Mouse (Mus musculus) midbrain, postnatal 0 days (tissue): ENCODE data around the gene Gpi1. TPM values are rescaled to one million over a fixed set of nuclear protein-coding genes. Genes with fewer than 3 reads are reported as not detected.
A peak's percentile ranks its signal among the peaks of the same experiment; 100 is the strongest.

Experiments
- ATAC-seq: fragments of 200-750 bp; cut with Nextera tagmentation; 2 replicates; pipeline ENCODE4 v1.8.0; 2017; ENCODE audit warnings: moderate number of reproducible peaks, mild to moderate bottlenecking, moderate TSS enrichment, moderate library complexity; ENCODE audit not compliant: low FRiP score
- DNase-seq: peaks from one replicate; pipeline ENCODE4 v3.0.0-alpha.2; 2015; ENCODE audit warnings: low spot score
- H3K27ac ChIP-seq: fragments of 300-500 bp; sonication (generic); 2 replicates; pipeline ENCODE4 v1.5.1; 2014; ENCODE audit warnings: low read depth, mild to moderate bottlenecking, low read length, mixed read lengths
- H3K27me3 ChIP-seq: fragments of 300-500 bp; sonication (generic); 2 replicates; pipeline ENCODE4 v1.6.1; 2014; ENCODE audit warnings: low read length, control low read depth, mixed read lengths; ENCODE audit not compliant: insufficient read depth
- H3K36me3 ChIP-seq: fragments of 300-500 bp; sonication (generic); 2 replicates; pipeline ENCODE4 v1.6.1; 2014; ENCODE audit warnings: low read length, control low read depth, mixed read lengths; ENCODE audit not compliant: insufficient read depth
- H3K4me1 ChIP-seq: fragments of 300-500 bp; sonication (generic); 2 replicates; pipeline ENCODE4 v1.6.1; 2014; ENCODE audit warnings: mild to moderate bottlenecking, control low read depth, antibody characterized with exemption, low read length, mixed read lengths; ENCODE audit not compliant: insufficient read depth
- H3K4me2 ChIP-seq: fragments of 300-500 bp; sonication (generic); 2 replicates; pipeline ENCODE4 v1.6.1; 2014; ENCODE audit warnings: low read depth, mild to moderate bottlenecking, low read length, mixed read lengths; ENCODE audit not compliant: poor library complexity, severe bottlenecking
- H3K4me3 ChIP-seq: fragments of 300-500 bp; sonication (generic); 2 replicates; pipeline ENCODE4 v1.5.1; 2014; ENCODE audit warnings: low read depth, mild to moderate bottlenecking, low read length, moderate library complexity
- H3K9ac ChIP-seq: fragments of 300-500 bp; sonication (generic); replicated peaks from 2 replicates; pipeline ENCODE4 v1.6.1; 2014; ENCODE audit warnings: mild to moderate bottlenecking, low read length, moderate library complexity, mixed read lengths; ENCODE audit not compliant: poor library complexity, severe bottlenecking
- H3K9me3 ChIP-seq: fragments of 300-500 bp; sonication (generic); 2 replicates; pipeline ENCODE4 v1.6.1; 2016; ENCODE audit warnings: low read length, control low read depth
- CTCF ChIP-seq: IDR thresholded peaks from 2 replicates; pipeline ENCODE4 v1.5.1; 2016; ENCODE audit warnings: antibody characterized with exemption, mild to moderate bottlenecking
- WGBS: fragments of 180-500 bp; shearing (Covaris S2); extraction: QIAGEN DNeasy Blood & Tissue Kit; methylation state at CpG from one replicate; pipeline ENCODE4 v1.1.7; 2014; 5-methylcytosine and 5-hydroxymethylcytosine counted together
- polyA plus RNA-seq: library from polyadenylated mRNA; unstranded; fragments of >200 nt; fragmentation: Nextera tagmentation; extraction: Ambion mirVana; gene quantifications from 2 replicates; pipeline ENCODE4 v1.2.1, GENCODE M21; 2015
- total RNA-seq: library from RNA; depleted of rRNA; stranded (reverse); fragments of >200 nt; gene quantifications from 2 replicates; pipeline ENCODE4 v1.2.3, GENCODE M21; 2014

Gpi1 gene
- total and polyA plus RNA-seq, 2 experiments from 2014 or later = 325 to 357 TPM

DNA sequence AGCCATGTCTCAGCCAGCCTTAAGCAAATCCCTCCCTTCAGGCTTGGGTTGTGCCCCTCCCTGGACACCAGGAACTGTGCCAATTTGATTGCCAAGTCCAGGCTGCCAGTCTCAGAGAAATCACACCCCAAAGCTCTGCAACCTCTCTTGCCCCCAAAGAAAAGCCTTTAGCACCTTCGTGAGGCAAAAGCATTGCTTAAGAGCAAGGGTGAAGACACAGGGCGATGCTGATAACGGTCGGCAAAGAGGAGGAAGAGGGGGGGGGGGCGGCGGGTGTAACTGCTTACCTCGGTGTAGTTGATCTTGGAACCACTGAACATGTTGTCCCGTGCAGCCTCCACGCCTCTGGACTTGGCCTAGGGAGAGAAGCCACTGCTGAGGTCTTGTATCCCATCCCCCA lies 1.5 kb downstream of the Gpi1 start:
- Histone ChIP-seq H3K4me2 (peak overlapping the region; percentile 84), H3K4me3 (peak overlapping the region; percentile 72), H3K9me3 (no peaks in the 10 kb centered on the region), H3K36me3 (peaks cover 25% of the 10 kb centered on the region), H3K9ac (0 out of 2 replicates have a peak overlapping the region, but pooled peaks have one; percentile 70), H3K27ac (no peak overlapping the region), H3K27me3 (no peaks in the 10 kb centered on the region), H3K4me1 (peaks cover 9% of the 10 kb centered on the region; the same call in 1 of the 2 replicates)
- DNase-seq = no peak
- no peak for TF ChIP-seq CTCF
- no peak for ATAC-seq
- 63% methylated on average over 9 of the region's 9 CpGs for WGBS

- no peak overlapping the region for H3K4me2 ChIP-seq
- H3K4me3 ChIP-seq = no peak overlapping the region
- DNase-seq (no peak), ATAC-seq (no peak)
- no peak overlapping the region for H3K9ac ChIP-seq
- peak; percentile 15; the same call in 1 of the 2 replicates for TF ChIP-seq CTCF
- no peaks in the 10 kb centered on the region for H3K27me3 ChIP-seq
- H3K36me3 ChIP-seq = peaks cover 37% of the 10 kb centered on the region
- WGBS = 90% methylated on average over 12 of the region's 12 CpGs
- no peak overlapping the region for H3K27ac ChIP-seq
- H3K9me3 ChIP-seq = no peaks in the 10 kb centered on the region
- peaks cover 9% of the 10 kb centered on the region; the same call in 1 of the 2 replicates for H3K4me1 ChIP-seq
Observed at GRCm38 (mm10) chr7:34226846-34227245, 3.3 kb downstream of the Gpi1 start.

DNA sequence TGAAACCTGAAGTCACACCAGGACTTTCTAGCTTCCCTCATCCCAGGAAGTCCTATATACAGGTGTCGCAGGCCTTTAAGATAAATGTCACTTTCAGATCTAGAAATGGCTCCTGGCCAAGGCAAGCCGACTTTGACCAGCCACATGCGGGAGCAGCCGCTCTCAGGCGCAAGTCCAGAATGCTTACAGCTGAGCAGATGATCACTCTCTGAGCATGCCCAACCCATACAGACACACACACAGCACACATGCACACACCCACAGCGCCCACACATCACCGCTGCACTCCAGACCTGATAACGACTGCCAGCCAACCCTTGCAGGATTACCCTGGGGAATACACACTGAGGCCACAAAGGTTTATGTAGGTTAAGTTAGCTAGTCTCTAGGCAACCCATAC lies 4.0 kb downstream of the Gpi1 start:
- no peak for ATAC-seq
- 81% methylated on average over 8 of the region's 8 CpGs for WGBS
- no peak overlapping the region for H3K9ac ChIP-seq

DNA sequence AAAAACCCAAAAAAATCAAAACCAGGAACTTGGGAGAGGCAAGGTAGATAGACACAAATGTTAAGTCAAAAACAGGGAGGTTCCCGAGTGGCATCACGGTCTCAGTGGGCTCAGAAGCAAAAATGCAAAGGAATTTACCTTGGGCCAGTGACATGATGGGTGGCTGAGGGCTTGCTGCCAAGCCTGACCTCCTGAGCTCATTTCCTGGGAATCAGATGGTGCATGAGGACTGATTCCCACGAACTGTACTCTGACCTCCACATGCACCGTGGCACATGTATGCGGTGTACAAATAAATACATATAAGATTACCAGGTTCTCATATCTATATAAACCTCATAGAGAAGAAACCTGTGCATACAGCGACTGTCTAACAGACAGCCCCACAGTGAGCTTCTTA lies 5.8 kb downstream of the Gpi1 start:
- DNase-seq = no peak
- no peak overlapping the region for H3K9ac ChIP-seq
- no peaks in the 10 kb centered on the region for H3K27me3 ChIP-seq
- H3K27ac ChIP-seq = no peak overlapping the region
- H3K36me3 ChIP-seq = peaks cover 54% of the 10 kb centered on the region
- H3K9me3 ChIP-seq = no peaks in the 10 kb centered on the region
- peaks cover 7% of the 10 kb centered on the region; the same call in 1 of the 2 replicates for H3K4me1 ChIP-seq
- ATAC-seq = no peak
- no peak for TF ChIP-seq CTCF
- 96% methylated on average over 6 of the region's 6 CpGs for WGBS
- H3K4me2 ChIP-seq = no peak overlapping the region
- H3K4me3 ChIP-seq = no peak overlapping the region

More for the DNA sequence above, 4.0 kb downstream of the Gpi1 start:
- Histone ChIP-seq H3K4me2 (no peak overlapping the region), H3K4me3 (no peak overlapping the region), H3K36me3 (peaks cover 45% of the 10 kb centered on the region), H3K27ac (no peak overlapping the region), H3K4me1 (peaks cover 9% of the 10 kb centered on the region; the same call in 1 of the 2 replicates), H3K27me3 (no peaks in the 10 kb centered on the region), H3K9me3 (no peaks in the 10 kb centered on the region)
- DNase-seq = no peak
- no peak for TF ChIP-seq CTCF

- no peaks in the 10 kb centered on the region for H3K4me1 ChIP-seq
- H3K4me3 ChIP-seq = no peak overlapping the region
- no peaks in the 10 kb centered on the region for H3K27me3 ChIP-seq
- no peak overlapping the region for H3K27ac ChIP-seq
- no peak for DNase-seq
- no peak overlapping the region for H3K4me2 ChIP-seq
- ATAC-seq = no peak
- H3K9me3 ChIP-seq = no peaks in the 10 kb centered on the region
- TF ChIP-seq CTCF = peak; percentile 15; the same call in 1 of the 2 replicates
- H3K9ac ChIP-seq = no peak overlapping the region
- H3K36me3 ChIP-seq = peaks cover 67% of the 10 kb centered on the region
- WGBS = 94% methylated on average over 10 of the region's 10 CpGs
Observed at GRCm38 (mm10) chr7:34222340-34222739, 7.8 kb downstream of the Gpi1 start.

DNA sequence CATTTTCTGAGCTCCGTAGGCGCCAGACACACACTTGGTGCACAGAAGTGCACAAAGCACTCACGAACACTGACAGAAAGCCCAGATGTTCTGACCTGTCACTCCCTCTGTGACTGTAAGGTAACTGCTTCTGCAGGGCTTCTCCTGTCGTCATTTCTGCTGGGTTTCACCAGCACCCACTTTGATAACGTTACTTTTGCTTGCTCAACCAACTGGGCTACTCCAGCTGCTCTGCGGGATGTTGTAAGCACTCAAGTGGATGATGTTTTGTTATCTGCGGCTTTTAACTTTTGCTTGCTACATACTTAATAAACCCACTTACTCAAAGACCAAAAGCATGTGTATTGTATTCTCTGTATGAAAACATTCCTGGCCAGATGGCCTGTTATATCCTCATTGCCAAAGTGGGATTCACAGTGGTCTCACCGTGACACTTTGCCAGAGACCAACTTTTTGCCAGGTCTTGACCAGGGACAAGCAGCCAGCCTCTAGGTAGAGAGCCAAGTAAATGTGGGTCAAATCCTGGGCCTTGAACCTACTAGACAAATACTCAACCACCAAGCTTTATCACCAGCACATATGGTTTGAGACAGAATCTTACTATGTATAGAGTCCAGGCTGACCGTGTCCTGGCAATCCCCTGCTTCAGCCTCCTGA lies 8.4 kb downstream of the Gpi1 start:
- Histone ChIP-seq H3K4me1 (no peaks in the 10 kb centered on the region), H3K36me3 (peaks cover 63% of the 10 kb centered on the region), H3K27ac (no peak overlapping the region), H3K9me3 (no peaks in the 10 kb centered on the region), H3K9ac (no peak overlapping the region), H3K27me3 (no peaks in the 10 kb centered on the region), H3K4me2 (no peak overlapping the region), H3K4me3 (no peak overlapping the region)
- TF ChIP-seq CTCF = no peak
- 92% methylated on average over 9 of the region's 9 CpGs for WGBS
- ATAC-seq (no peak), DNase-seq (no peak)
